Mouse (Mus musculus) hindbrain, postnatal 0 days (tissue): ENCODE results near the gene Lipc. TPM values are rescaled to one million over a fixed set of nuclear protein-coding genes. Genes with fewer than 3 reads are reported as not detected.

Source experiments
- ATAC-seq: fragments of 200-750 bp; cut with Nextera tagmentation; 2 replicates; pipeline ENCODE4 v1.8.0; 2017; ENCODE audit warnings: mild to moderate bottlenecking, moderate TSS enrichment, moderate library complexity
- DNase-seq: peaks from one replicate; pipeline ENCODE4 v3.0.0-alpha.2; 2015; ENCODE audit warnings: low spot score
- H3K27ac ChIP-seq: fragments of 300-500 bp; sonication (generic); 2 replicates; pipeline ENCODE4 v1.5.1; 2014; ENCODE audit warnings: mild to moderate bottlenecking
- H3K27me3 ChIP-seq: fragments of 300-500 bp; sonication (generic); 2 replicates; pipeline ENCODE4 v1.6.1; 2014; ENCODE audit warnings: low read length, mixed read lengths; ENCODE audit not compliant: insufficient read depth
- H3K36me3 ChIP-seq: fragments of 300-500 bp; sonication (generic); 2 replicates; pipeline ENCODE4 v1.6.1; 2014; ENCODE audit warnings: low read length, mixed read lengths; ENCODE audit not compliant: insufficient read depth
- H3K4me1 ChIP-seq: fragments of 300-500 bp; sonication (generic); 2 replicates; pipeline ENCODE4 v1.6.1; 2014; ENCODE audit warnings: antibody characterized with exemption, low read length, mixed read lengths; ENCODE audit not compliant: insufficient read depth
- H3K4me2 ChIP-seq: fragments of 300-500 bp; sonication (generic); 2 replicates; pipeline ENCODE4 v1.6.1; 2014; ENCODE audit warnings: low read depth, mild to moderate bottlenecking, low read length, moderate library complexity, mixed read lengths
- H3K4me3 ChIP-seq: fragments of 300-500 bp; sonication (generic); 2 replicates; pipeline ENCODE4 v1.5.1; 2014; ENCODE audit warnings: low read length
- H3K9ac ChIP-seq: fragments of 300-500 bp; sonication (generic); replicated peaks from 2 replicates; pipeline ENCODE4 v1.6.1; 2014; ENCODE audit warnings: mild to moderate bottlenecking, low read length, moderate library complexity, mixed read lengths
- H3K9me3 ChIP-seq: fragments of 300-500 bp; sonication (generic); 2 replicates; pipeline ENCODE4 v1.6.1; 2016; ENCODE audit warnings: low read length, mixed read lengths
- CTCF ChIP-seq: IDR thresholded peaks from 2 replicates; pipeline ENCODE4 v1.5.1; 2016; ENCODE audit warnings: antibody characterized with exemption, control low read depth, low read depth
- WGBS: fragments of 180-500 bp; shearing (Covaris S2); extraction: QIAGEN DNeasy Blood & Tissue Kit; methylation state at CpG from one replicate; pipeline ENCODE4 v1.1.7; 2014; 5-methylcytosine and 5-hydroxymethylcytosine counted together
- polyA plus RNA-seq: library from polyadenylated mRNA; unstranded; fragments of >200 nt; fragmentation: Nextera tagmentation; extraction: Ambion mirVana; gene quantifications from 2 replicates; pipeline ENCODE4 v1.2.1, GENCODE M21; 2015
- total RNA-seq: library from RNA; depleted of rRNA; stranded (reverse); fragments of >200 nt; gene quantifications from 2 replicates; pipeline ENCODE4 v1.2.3, GENCODE M21; 2014

The Lipc gene
- total and polyA plus RNA-seq, 2 experiments from 2014 or later: 0.19 TPM; not detected in 1

- TF ChIP-seq CTCF: no peak
- 92% methylated on average over 1 of the region's 1 CpGs for WGBS
- Histone ChIP-seq H3K27ac (no peak overlapping the region), H3K9me3 (no peaks in the 10 kb centered on the region; the same call in 1 of the 2 replicates), H3K9ac (no peak overlapping the region), H3K36me3 (no peaks in the 10 kb centered on the region), H3K4me1 (no peaks in the 10 kb centered on the region), H3K4me2 (no peak overlapping the region), H3K4me3 (no peak overlapping the region), H3K27me3 (no peaks in the 10 kb centered on the region)
- no peak for ATAC-seq
- no peak for DNase-seq
These were observed 29.7 kb upstream of the Lipc start for GRCm38 (mm10) chr9:70981721-70982120.

- no peak for TF ChIP-seq CTCF
- no peaks in the 10 kb centered on the region for H3K4me1 ChIP-seq
- no peak overlapping the region for H3K9ac ChIP-seq
- H3K4me2 ChIP-seq: no peak overlapping the region
- H3K36me3 ChIP-seq: no peaks in the 10 kb centered on the region
- no peak overlapping the region for H3K4me3 ChIP-seq
- no peak overlapping the region for H3K27ac ChIP-seq
- no peaks in the 10 kb centered on the region for H3K27me3 ChIP-seq
- ATAC-seq (no peak), DNase-seq (no peak)
- WGBS: 93% methylated on average over 2 of the region's 2 CpGs
- H3K9me3 ChIP-seq: no peaks in the 10 kb centered on the region
These were observed 27.6 kb upstream of the Lipc start for GRCm38 (mm10) chr9:70979641-70980040.

GRCm38 (mm10) chr9:70979171-70979570, 27.1 kb upstream of the Lipc start:
- H3K27ac ChIP-seq: no peak overlapping the region
- H3K27me3 ChIP-seq: no peaks in the 10 kb centered on the region
- TF ChIP-seq CTCF: no peak
- DNase-seq (no peak), ATAC-seq (no peak)
- no peaks in the 10 kb centered on the region for H3K36me3 ChIP-seq
- H3K4me3 ChIP-seq: no peak overlapping the region
- H3K4me2 ChIP-seq: no peak overlapping the region
- no peaks in the 10 kb centered on the region for H3K9me3 ChIP-seq
- H3K9ac ChIP-seq: no peak overlapping the region
- WGBS: 94% methylated on average over 5 of the region's 5 CpGs
- no peaks in the 10 kb centered on the region for H3K4me1 ChIP-seq

- ATAC-seq (no peak), DNase-seq (no peak)
- H3K27me3 ChIP-seq: no peaks in the 10 kb centered on the region
- no peak overlapping the region for H3K4me3 ChIP-seq
- TF ChIP-seq CTCF: no peak
- no peaks in the 10 kb centered on the region for H3K9me3 ChIP-seq
- no peak overlapping the region for H3K4me2 ChIP-seq
- no peaks in the 10 kb centered on the region for H3K36me3 ChIP-seq
- no peaks in the 10 kb centered on the region for H3K4me1 ChIP-seq
- WGBS: 61% methylated on average over 1 of the region's 1 CpGs
- no peak overlapping the region for H3K9ac ChIP-seq
- H3K27ac ChIP-seq: no peak overlapping the region
These were observed 25.4 kb upstream of the Lipc start for GRCm38 (mm10) chr9:70977392-70977791.

- Histone ChIP-seq H3K36me3 (no peaks in the 10 kb centered on the region), H3K27ac (no peak overlapping the region), H3K4me3 (no peak overlapping the region), H3K9me3 (no peaks in the 10 kb centered on the region), H3K27me3 (no peaks in the 10 kb centered on the region), H3K4me1 (no peaks in the 10 kb centered on the region), H3K4me2 (no peak overlapping the region), H3K9ac (no peak overlapping the region)
- TF ChIP-seq CTCF: no peak
- DNase-seq (no peak), ATAC-seq (no peak)
- WGBS: 88% methylated on average over 2 of the region's 2 CpGs
These were observed 23.9 kb upstream of the Lipc start for GRCm38 (mm10) chr9:70975921-70976320.

GRCm38 (mm10) chr9:70973286-70973685, 21.3 kb upstream of the Lipc start:
- H3K9me3 ChIP-seq: no peaks in the 10 kb centered on the region
- no peak overlapping the region for H3K27ac ChIP-seq
- no peak for TF ChIP-seq CTCF
- H3K27me3 ChIP-seq: no peaks in the 10 kb centered on the region
- no peaks in the 10 kb centered on the region for H3K4me1 ChIP-seq
- no peak overlapping the region for H3K9ac ChIP-seq
- no peak for ATAC-seq
- H3K4me2 ChIP-seq: no peak overlapping the region
- no peak for DNase-seq
- H3K36me3 ChIP-seq: no peaks in the 10 kb centered on the region
- no peak overlapping the region for H3K4me3 ChIP-seq

GRCm38 (mm10) chr9:70969244-70969643, 17.2 kb upstream of the Lipc start:
- 72% methylated on average over 3 of the region's 3 CpGs for WGBS
- no peak overlapping the region for H3K4me2 ChIP-seq
- no peaks in the 10 kb centered on the region for H3K9me3 ChIP-seq
- H3K36me3 ChIP-seq: no peaks in the 10 kb centered on the region
- no peaks in the 10 kb centered on the region for H3K4me1 ChIP-seq
- no peak for DNase-seq
- no peak overlapping the region for H3K27ac ChIP-seq
- H3K27me3 ChIP-seq: no peaks in the 10 kb centered on the region
- TF ChIP-seq CTCF: no peak
- H3K9ac ChIP-seq: no peak overlapping the region
- no peak overlapping the region for H3K4me3 ChIP-seq
- no peak for ATAC-seq
